Mouse (Mus musculus) heart, postnatal 4 days (tissue): Measurements from ENCODE around the gene Gipr. TPM values are rescaled to one million over a fixed set of nuclear protein-coding genes. Genes with fewer than 3 reads are reported as not detected.

Experiments used
- DNase-seq: peaks from one replicate; pipeline ENCODE4 v3.0.0; 2021
- total RNA-seq, 2 experiments: library from RNA; stranded (reverse); gene quantifications; 2 replicates each; pipeline ENCODE4 v1.2.3; 2021

The Gipr gene
- 1 to 10 TPM; 1.3 TPM for total RNA-seq

- peak; percentile 67 for DNase-seq
Observed at GRCm38 (mm10) chr7:19165656-19166423, at the start of gene Gipr. Gene Gipr, minus strand, starts transcription at chr7:19166127.

GRCm38 (mm10) chr7:19214940-19215339 is 49.0 kb upstream of the Gipr start:
- DNase-seq, result no peak

GRCm38 (mm10) chr7:19214369-19214768 is 48.4 kb upstream of the Gipr start:
- DNase-seq, result no peak

GRCm38 (mm10) chr7:19213385-19213784 is 47.5 kb upstream of the Gipr start:
- no peak for DNase-seq

- peak; percentile 71 for DNase-seq
Observed at GRCm38 (mm10) chr7:19211996-19212755, 46.2 kb upstream of the Gipr start, which contains the start of gene Gpr4. Gene Gpr4, plus strand, starts transcription at chr7:19212538.

GRCm38 (mm10) chr7:19211041-19211675 is 45.2 kb upstream of the Gipr start:
- no peak for DNase-seq

GRCm38 (mm10) chr7:19210010-19210409 is 44.1 kb upstream of the Gipr start:
- DNase-seq, result no peak

- DNase-seq, result no peak
Observed at GRCm38 (mm10) chr7:19209494-19209893, 43.6 kb upstream of the Gipr start.

GRCm38 (mm10) chr7:19208944-19209472 is 43.1 kb upstream of the Gipr start:
- DNase-seq, result peak; percentile 76

GRCm38 (mm10) chr7:19208201-19208910 is 42.4 kb upstream of the Gipr start:
- DNase-seq, result no peak

GRCm38 (mm10) chr7:19202065-19202850 is 36.3 kb upstream of the Gipr start:
- DNase-seq, result no peak

GRCm38 (mm10) chr7:19201660-19202059 is 35.7 kb upstream of the Gipr start:
- DNase-seq, result no peak

- DNase-seq, result peak; percentile 56
Observed at GRCm38 (mm10) chr7:19197985-19198384, 32.1 kb upstream of the Gipr start.

- DNase-seq, result peak; percentile 66
Observed at GRCm38 (mm10) chr7:19196676-19197075, 30.7 kb upstream of the Gipr start.

- no peak for DNase-seq
Observed at GRCm38 (mm10) chr7:19194676-19195075, 28.7 kb upstream of the Gipr start.

- DNase-seq, result peak; percentile 73
Observed at GRCm38 (mm10) chr7:19184758-19185157, 18.8 kb upstream of the Gipr start.

- no peak for DNase-seq
Observed at GRCm38 (mm10) chr7:19184250-19184649, 18.3 kb upstream of the Gipr start.

- peak; percentile 70 for DNase-seq
Observed at GRCm38 (mm10) chr7:19180862-19181429, 15.0 kb upstream of the Gipr start.

GRCm38 (mm10) chr7:19179936-19180335 is 14.0 kb upstream of the Gipr start:
- DNase-seq, result no peak

GRCm38 (mm10) chr7:19179173-19179572 is 13.2 kb upstream of the Gipr start:
- DNase-seq, result peak; percentile 79
